In the genomic region with DNA sequence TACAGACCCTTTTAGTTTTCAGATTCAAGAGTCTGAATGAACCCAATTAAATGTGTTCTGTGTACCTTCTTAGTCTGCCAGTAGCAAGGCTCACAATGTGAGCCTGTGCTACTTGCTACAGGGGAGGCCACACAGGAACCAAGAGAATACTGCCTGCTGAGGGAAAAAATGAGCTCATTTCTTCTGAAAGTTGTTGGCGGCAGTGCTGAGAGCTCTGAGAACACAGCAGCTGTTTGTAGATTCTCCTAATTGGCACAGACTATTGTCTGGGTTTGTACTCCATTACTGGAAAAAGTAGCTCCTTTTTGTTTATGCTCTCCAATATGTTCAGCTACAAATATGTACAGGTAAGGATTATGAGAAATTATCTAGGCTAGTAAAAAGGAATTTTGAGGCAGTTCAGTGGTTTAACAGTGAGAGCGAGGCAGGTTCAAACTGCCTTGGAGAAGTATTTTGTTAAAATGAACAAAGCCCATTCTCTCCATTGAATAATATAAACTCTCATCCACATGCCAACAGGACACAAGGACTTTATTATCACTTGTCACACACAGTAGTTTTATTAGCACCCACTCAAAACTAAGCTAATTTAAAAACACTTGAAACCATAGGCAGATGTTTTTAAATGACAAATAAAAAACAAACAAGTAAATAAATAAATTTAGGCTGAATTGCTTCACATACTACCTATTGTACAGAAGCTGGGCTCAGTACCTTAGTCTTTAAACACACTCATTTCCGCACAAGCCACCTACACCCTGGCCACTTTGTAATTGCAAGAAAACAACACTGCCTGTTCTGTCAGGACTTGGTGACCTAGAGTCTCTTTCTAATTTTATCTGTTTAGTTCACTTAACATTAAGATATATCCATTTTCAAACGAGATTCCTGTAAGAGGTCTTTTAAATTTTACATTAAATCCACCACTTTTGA, we compare ENCODE assay signal across 8 mouse cellular contexts.
DNase-seq lines count a peak whose midpoint lies in the region; ATAC-seq and TF ChIP-seq lines count a peak whose summit lies in the region.

No protein-coding gene starts in this region.

- no peak for TF ChIP-seq POLR2A in kidney, adult 2 months (IDR thresholded peaks at IDR 0.05; ENCODE audit: low read depth, low read length)

- H3K27ac ChIP-seq in gastrocnemius, adult 2 months: no peak overlapping the region
- peak overlapping the region; percentile 78 for H3K27ac ChIP-seq in hindbrain, embryonic 15.5 days (replicated peaks)
- no peak overlapping the region for H3K27ac ChIP-seq in kidney, adult 2 months (ENCODE audit: insufficient read depth, low read depth, low read length)

- no peak overlapping the region for H3K4me3 ChIP-seq in gastrocnemius, adult 2 months
- no peak overlapping the region for H3K4me3 ChIP-seq in hindbrain, embryonic 15.5 days
- H3K4me3 ChIP-seq in kidney, adult 2 months (ENCODE audit: insufficient read depth, low read depth, low read length): no peak overlapping the region

- TF ChIP-seq CTCF in gastrocnemius, adult 2 months (IDR thresholded peaks at IDR 0.05): no peak
- TF ChIP-seq CTCF in kidney, adult 2 months (conservative IDR thresholded peaks at IDR 0.05; ENCODE audit: insufficient read depth, insufficient read length, low read depth, low read length): no peak

- H3K36me3 ChIP-seq in hindbrain, embryonic 15.5 days: no peaks in the 10 kb centered on the region
- no peaks in the 10 kb centered on the region for H3K36me3 ChIP-seq in kidney, adult 2 months (ENCODE audit: control insufficient read depth, insufficient read depth, low read length)

- intact Hi-C loops in gastrocnemius, postnatal 14 days (cut with DNase I; ENCODE audit: low total_unique reads): no loop called here
- intact Hi-C loops in gastrocnemius, adult 2 months (cut with DNase I): no loop called here

- no peak overlapping the region for H3K9ac ChIP-seq in hindbrain, embryonic 15.5 days

- peaks cover 13% of the 10 kb centered on the region; the same call in 1 of the 2 replicates for H3K4me1 ChIP-seq in hindbrain, embryonic 15.5 days (replicated peaks)
- no peaks in the 10 kb centered on the region for H3K4me1 ChIP-seq in kidney, adult 2 months (ENCODE audit: control insufficient read depth, insufficient read depth, low read length)

- H3K27me3 ChIP-seq in hindbrain, embryonic 15.5 days: no peaks in the 10 kb centered on the region
- H3K27me3 ChIP-seq in kidney, adult 2 months (replicated peaks; ENCODE audit: control insufficient read depth, insufficient read depth, low read length): no peaks in the 10 kb centered on the region

- no peaks in the 10 kb centered on the region for H3K9me3 ChIP-seq in hindbrain, embryonic 15.5 days

- peak; percentile 87 for ATAC-seq in hindbrain, embryonic 15.5 days (ENCODE audit: low FRiP score, low read depth)

- 47% methylated on average over 4 of the region's 4 CpGs for WGBS in hindbrain, embryonic 15.5 days
- WGBS in kidney, adult 2 months: 69% methylated on average over 4 of the region's 4 CpGs

- peak; percentile 5 for DNase-seq in gastrocnemius, postnatal 14 days
- no peak for DNase-seq in gastrocnemius, adult 2 months
- peak; percentile 40 to 54 for DNase-seq in cerebellum, postnatal 36 days
- peak; percentile 4 for DNase-seq in mesoderm, embryonic 11.5 days (ENCODE audit: low read depth, low spot score)
- no peak for DNase-seq in thymus, postnatal 4 days
- DNase-seq in kidney, adult 2 months: no peak
- DNase-seq in kidney, postnatal 36 days: no peak

- no peak overlapping the region for H3K4me2 ChIP-seq in hindbrain, embryonic 15.5 days

Comparison
In these comparisons a context has a peak if more than half of its experiments do, and no peak if none do; other contexts are left out.
1. DNase-seq: peak in gastrocnemius, postnatal 14 days (single experiment), cerebellum, postnatal 36 days (2 of 2) and mesoderm, embryonic 11.5 days (single experiment); none in gastrocnemius, adult 2 months (single experiment), thymus, postnatal 4 days (single experiment), kidney, adult 2 months (single experiment) and kidney, postnatal 36 days (0 of 2).